Mouse (Mus musculus) MEL (cell line): Measurements from ENCODE around the gene Atp13a3.
A peak's percentile ranks its signal among the peaks of the same experiment; 100 is the strongest.

ENCODE experiments used
- CTCF ChIP-seq, 3 experiments: IDR thresholded peaks in 2 of 3; conservative IDR thresholded peaks in 1 of 3; 2 replicates each; pipeline ENCODE4 v1.5.1; 2011 to 2012; ENCODE audit warnings: low read length in 3 of 3, low read depth in 2 of 3, mild to moderate bottlenecking in 2 of 3, improper control_type of control experiment in 1 of 3, inconsistent platforms in 1 of 3, mixed read lengths in 1 of 3, moderate library complexity in 1 of 3; ENCODE audit not compliant: control insufficient read depth in 1 of 3, insufficient read depth in 1 of 3, poor library complexity in 1 of 3, severe bottlenecking in 1 of 3
- MEF2A ChIP-seq: IDR thresholded peaks from 2 replicates; pipeline ENCODE4 v1.6.1; 2014; ENCODE audit warnings: low read depth, mild to moderate bottlenecking, inconsistent platforms, low read length, improper control_type of control experiment; ENCODE audit not compliant: poor library complexity, insufficient replicate concordance, severe bottlenecking; ENCODE audit errors: extremely low read depth
- MYC ChIP-seq: IDR thresholded peaks from 2 replicates; pipeline ENCODE4 v1.6.1; 2011; ENCODE audit warnings: low read depth, mild to moderate bottlenecking, low read length, improper control_type of control experiment, moderate library complexity
- POLR2A ChIP-seq, 2 experiments: IDR thresholded peaks; 2 replicates each; pipeline ENCODE4 v1.6.1; 2011 to 2012; ENCODE audit warnings: low read length in 2 of 2, mild to moderate bottlenecking in 2 of 2, control low read depth in 1 of 2, improper control_type of control experiment in 1 of 2, low read depth in 1 of 2, moderate library complexity in 1 of 2; ENCODE audit not compliant: control insufficient read depth in 1 of 2, insufficient read depth in 1 of 2, poor library complexity in 1 of 2
- TCF12 ChIP-seq: IDR thresholded peaks from 2 replicates; pipeline ENCODE4 v1.6.1; 2014; ENCODE audit warnings: low read depth, mild to moderate bottlenecking, inconsistent platforms, low read length, improper control_type of control experiment, moderate library complexity
- USF2 ChIP-seq, 2 experiments: IDR thresholded peaks; 2 replicates each; pipeline ENCODE4 v1.6.1; 2011 to 2012; ENCODE audit warnings: improper control_type of control experiment in 2 of 2, low read length in 2 of 2, borderline replicate concordance in 1 of 2, inconsistent platforms in 1 of 2, low read depth in 1 of 2, mild to moderate bottlenecking in 1 of 2; ENCODE audit not compliant: insufficient read depth in 1 of 2
- ZKSCAN1 ChIP-seq: IDR thresholded peaks from 2 replicates; pipeline ENCODE4 v1.6.1; 2012; ENCODE audit warnings: low read depth, mild to moderate bottlenecking, inconsistent platforms, low read length, improper control_type of control experiment, moderate library complexity
- ZNF384 ChIP-seq: IDR thresholded peaks from 2 replicates; pipeline ENCODE4 v1.6.1; 2012; ENCODE audit warnings: low read depth, mild to moderate bottlenecking, inconsistent platforms, low read length, improper control_type of control experiment

- TF ChIP-seq MEF2A = no peak
- no peak for TF ChIP-seq CTCF (IDR thresholded peaks at IDR 0.05 in 2 of 3, conservative IDR thresholded peaks at IDR 0.05 in 1 of 3; ENCODE audit: control insufficient read depth in 1 of 3, insufficient read depth in 1 of 3, low read depth in 2 of 3, low read length in 3 of 3, poor library complexity in 1 of 3, severe bottlenecking in 1 of 3)
- TF ChIP-seq MYC = no peak
- TF ChIP-seq POLR2A (IDR thresholded peaks at IDR 0.05; ENCODE audit: control insufficient read depth in 1 of 2, insufficient read depth in 1 of 2, low read depth in 1 of 2, low read length in 2 of 2, poor library complexity in 1 of 2) = peak in 1 of 2 experiments; percentile 55; a peak in 1 of 4 replicates
- no peak for TF ChIP-seq ZNF384
- no peak for TF ChIP-seq USF2 (IDR thresholded peaks at IDR 0.05; ENCODE audit: borderline replicate concordance in 1 of 2, insufficient read depth in 1 of 2, low read depth in 1 of 2, low read length in 2 of 2)
- no peak for TF ChIP-seq ZKSCAN1
- no peak for TF ChIP-seq TCF12
Observed at GRCm38 (mm10) chr16:30407513-30407912, 1.7 kb upstream of the Atp13a3 start.
